Mouse (Mus musculus) heart, postnatal 0 days (tissue): ENCODE data around the gene Gmppa. TPM values are rescaled to one million over a fixed set of nuclear protein-coding genes. Genes with fewer than 3 reads are reported as not detected.

Source experiments
- ATAC-seq: fragments of 200-750 bp; cut with Nextera tagmentation; 2 replicates; pipeline ENCODE4 v1.8.0; 2017; ENCODE audit warnings: low read depth, moderate number of reproducible peaks, moderate library complexity; ENCODE audit not compliant: insufficient read depth
- DNase-seq: peaks from one replicate; pipeline ENCODE4 v3.0.0-alpha.2; 2016; ENCODE audit warnings: low spot score
- H3K27ac ChIP-seq: fragments of 300-500 bp; sonication (generic); 2 replicates; pipeline ENCODE4 v1.5.1; 2014; ENCODE audit warnings: low read depth, mild to moderate bottlenecking
- H3K27me3 ChIP-seq: fragments of 300-500 bp; sonication (generic); 2 replicates; pipeline ENCODE4 v1.6.1; 2014; ENCODE audit warnings: low read length, mixed read lengths; ENCODE audit not compliant: control insufficient read depth, insufficient read depth
- H3K36me3 ChIP-seq: fragments of 300-500 bp; sonication (generic); replicated peaks from 2 replicates; pipeline ENCODE4 v1.6.1; 2014; ENCODE audit warnings: low read length, mixed read lengths; ENCODE audit not compliant: control insufficient read depth, insufficient read depth
- H3K4me1 ChIP-seq: fragments of 300-500 bp; sonication (generic); 2 replicates; pipeline ENCODE4 v1.6.1; 2014; ENCODE audit warnings: antibody characterized with exemption; ENCODE audit not compliant: control insufficient read depth, insufficient read depth
- H3K4me2 ChIP-seq: fragments of 300-500 bp; sonication (generic); 2 replicates; pipeline ENCODE4 v1.6.1; 2014; ENCODE audit warnings: low read depth, mild to moderate bottlenecking, low read length, moderate library complexity
- H3K4me3 ChIP-seq: fragments of 300-500 bp; sonication (generic); 2 replicates; pipeline ENCODE4 v1.5.1; 2014; ENCODE audit warnings: low read depth, low read length
- H3K9ac ChIP-seq: fragments of 300-500 bp; sonication (generic); replicated peaks from 2 replicates; pipeline ENCODE4 v1.6.1; 2014; ENCODE audit warnings: low read depth, low read length, mixed read lengths
- H3K9me3 ChIP-seq: fragments of 300-500 bp; sonication (generic); replicated peaks from 2 replicates; pipeline ENCODE4 v1.6.1; 2016; ENCODE audit warnings: low read length; ENCODE audit not compliant: control insufficient read depth
- CTCF ChIP-seq: IDR thresholded peaks from 2 replicates; pipeline ENCODE4 v1.5.1; 2016; ENCODE audit warnings: antibody characterized with exemption, control low read depth, low read depth
- EP300 ChIP-seq: IDR thresholded peaks from 2 replicates; pipeline ENCODE4 v1.6.1; 2016; ENCODE audit warnings: antibody characterized with exemption, low read depth
- WGBS: fragments of 180-500 bp; shearing (Covaris S2); extraction: QIAGEN DNeasy Blood & Tissue Kit; methylation state at CpG from one replicate; pipeline ENCODE4 v1.1.7; 2014; 5-methylcytosine and 5-hydroxymethylcytosine counted together
- polyA plus RNA-seq: library from polyadenylated mRNA; unstranded; fragments of >200 nt; fragmentation: Nextera tagmentation; extraction: Ambion mirVana; gene quantifications from 2 replicates; pipeline ENCODE4 v1.2.1, GENCODE M21; 2015
- total RNA-seq: library from RNA; depleted of rRNA; stranded (reverse); fragments of >200 nt; gene quantifications from 2 replicates; pipeline ENCODE4 v1.2.3, GENCODE M21; 2014; ENCODE audit warnings: low replicate concordance; rRNA removed

Gmppa gene
- total and polyA plus RNA-seq, 2 experiments from 2014 or later, result 47.4 to 85.2 TPM

DNA sequence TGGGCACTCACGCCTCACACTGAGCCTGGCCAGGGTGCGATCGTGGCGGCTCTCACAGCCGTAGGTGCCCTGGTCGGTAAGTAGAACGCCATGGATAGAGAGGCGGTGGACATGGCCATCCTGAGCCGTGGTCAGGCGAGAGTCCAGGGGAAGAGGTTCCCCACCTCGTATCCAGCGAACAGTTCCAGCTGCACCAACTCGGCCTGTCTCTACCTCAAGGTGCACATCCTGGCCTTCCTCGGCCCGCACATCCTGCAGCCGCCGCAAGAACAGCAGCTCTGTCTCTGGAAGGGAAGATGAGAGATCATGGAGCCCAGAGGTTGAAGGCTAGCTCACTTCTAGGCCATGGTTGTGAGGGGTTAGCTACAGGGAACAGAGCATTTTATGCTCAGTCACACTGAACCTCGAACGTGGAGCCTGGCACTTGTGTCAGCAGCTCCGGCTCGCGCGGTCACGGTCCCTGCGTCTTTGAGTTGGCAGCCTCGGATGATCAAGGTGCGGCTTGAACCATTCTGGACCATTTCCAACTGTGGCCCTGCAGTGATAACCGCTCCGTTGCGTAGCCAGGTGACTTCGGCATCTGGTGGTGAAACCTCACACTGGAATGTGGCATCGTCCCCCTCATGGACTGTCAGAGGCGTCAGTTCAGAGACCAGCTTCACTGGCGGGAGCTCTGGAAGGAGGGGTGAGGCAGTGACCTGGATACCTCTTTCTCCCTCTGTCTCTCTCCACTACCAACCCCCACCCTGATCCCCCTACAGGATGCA, 55.2 kb downstream of the Gmppa start:
- 85% methylated on average over 34 of the region's 34 CpGs for WGBS
- TF ChIP-seq CTCF, result no peak
- TF ChIP-seq EP300, result no peak
- DNase-seq, result no peak

DNA sequence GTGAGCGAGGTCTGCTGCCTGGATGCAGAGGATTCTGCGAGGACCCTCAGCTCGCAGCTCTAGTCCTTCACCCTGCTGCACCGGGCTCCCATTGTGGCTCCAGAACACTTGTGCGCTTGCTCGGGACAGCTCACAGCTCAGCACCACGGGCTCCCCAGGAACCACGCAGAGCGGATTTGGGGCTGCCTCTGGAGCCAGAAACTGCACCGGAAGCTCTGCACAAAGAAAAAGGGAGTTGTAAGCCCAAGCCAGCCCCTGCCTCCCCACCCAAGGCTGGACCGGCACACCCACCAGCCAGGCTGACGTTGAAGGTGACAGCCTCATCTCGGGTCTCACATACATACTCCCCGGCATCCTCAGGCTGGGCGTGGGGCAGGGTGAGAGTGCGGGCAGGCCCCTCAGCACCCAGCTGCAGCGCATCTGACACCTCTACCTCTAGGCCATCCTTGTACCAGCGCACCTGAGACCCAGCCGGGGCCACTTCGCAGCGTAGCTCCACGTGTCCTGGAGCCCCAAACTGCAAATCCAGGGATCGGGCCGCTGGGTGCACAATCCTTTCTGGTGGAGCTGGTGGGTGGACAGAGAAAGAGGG, 56.9 kb downstream of the Gmppa start:
- no peak overlapping the region for H3K4me2 ChIP-seq
- H3K9ac ChIP-seq, result no peak overlapping the region
- no peak for DNase-seq
- no peak for ATAC-seq
- WGBS, result 66% methylated on average over 24 of the region's 24 CpGs
- TF ChIP-seq EP300 (no peak), CTCF (no peak)
- H3K4me3 ChIP-seq, result no peak overlapping the region
- H3K36me3 ChIP-seq, result peaks cover 82% of the 10 kb centered on the region
- H3K4me1 ChIP-seq, result 0 out of 2 replicates have a peak, but pooled peaks cover 6% of the 10 kb centered on the region
- no peak overlapping the region for H3K27ac ChIP-seq
- no peaks in the 10 kb centered on the region for H3K9me3 ChIP-seq
- H3K27me3 ChIP-seq, result peaks cover 10% of the 10 kb centered on the region; the same call in 1 of the 2 replicates

More for the DNA sequence above, 55.2 kb downstream of the Gmppa start:
- Histone ChIP-seq H3K27me3 (peaks cover 23% of the 10 kb centered on the region), H3K27ac (no peak overlapping the region), H3K4me3 (no peak overlapping the region), H3K9me3 (no peaks in the 10 kb centered on the region), H3K36me3 (peaks cover 76% of the 10 kb centered on the region), H3K4me1 (0 out of 2 replicates have a peak, but pooled peaks cover 6% of the 10 kb centered on the region), H3K4me2 (no peak overlapping the region), H3K9ac (no peak overlapping the region)
- no peak for ATAC-seq

Other genes with a start within 250 kb of the Gmppa start
- gene Ankzf1, start 243.8 kb upstream of the Gmppa start, total RNA-seq, result 19.4 and 20.6 TPM in 2 replicates
- 11.6 and 14.5 TPM in 2 replicates for gene Ankzf1, start 243.8 kb upstream of the Gmppa start, polyA plus RNA-seq
- gene Atg9a, start 243.7 kb upstream of the Gmppa start, total RNA-seq, result 64.2 and 99.6 TPM in 2 replicates
- 28.5 and 29.6 TPM in 2 replicates for gene Atg9a, start 243.7 kb upstream of the Gmppa start, polyA plus RNA-seq
- 9.8 and 11.3 TPM in 2 replicates for gene Glb1l, start 225.1 kb upstream of the Gmppa start, total RNA-seq
- gene Glb1l, start 225.1 kb upstream of the Gmppa start, polyA plus RNA-seq, result 3.6 and 3.8 TPM in 2 replicates
- 75.9 and 90.1 TPM in 2 replicates for gene Stk16, start 225.1 kb upstream of the Gmppa start, total RNA-seq
- 57.4 and 62.5 TPM in 2 replicates for gene Stk16, start 225.1 kb upstream of the Gmppa start, polyA plus RNA-seq
- 179 and 227 TPM in 2 replicates for gene Tuba4a, start 216.1 kb upstream of the Gmppa start, total RNA-seq
- 114 and 142 TPM in 2 replicates for gene Tuba4a, start 216.1 kb upstream of the Gmppa start, polyA plus RNA-seq
- not detected in 2 replicates for gene A630095N17Rik, start 203.8 kb upstream of the Gmppa start, total RNA-seq
- gene A630095N17Rik, start 203.8 kb upstream of the Gmppa start, polyA plus RNA-seq, result not detected in 2 replicates
- gene Dnajb2, start 199.5 kb upstream of the Gmppa start, total RNA-seq, result 25.1 and 35.0 TPM in 2 replicates
- 34.9 and 36.7 TPM in 2 replicates for gene Dnajb2, start 199.5 kb upstream of the Gmppa start, polyA plus RNA-seq
- 0.04 and 0.15 TPM in 2 replicates for gene Ptprn, start 171.4 kb upstream of the Gmppa start, total RNA-seq
- gene Ptprn, start 171.4 kb upstream of the Gmppa start, polyA plus RNA-seq, result 0.16 and 0.26 TPM in 2 replicates
- gene Resp18, start 157.5 kb upstream of the Gmppa start, total RNA-seq, result not detected in 2 replicates
- 0.48 TPM in 1 of 2 replicates, not detected in the other for gene Resp18, start 157.5 kb upstream of the Gmppa start, polyA plus RNA-seq
- 202 and 236 TPM in 2 replicates for gene Dnpep, start 117.9 kb upstream of the Gmppa start, total RNA-seq
- 147 TPM in 2 replicates for gene Dnpep, start 117.9 kb upstream of the Gmppa start, polyA plus RNA-seq
- gene Des, start 75.6 kb upstream of the Gmppa start, total RNA-seq, result 983 and 1,187 TPM in 2 replicates
- 601 and 639 TPM in 2 replicates for gene Des, start 75.6 kb upstream of the Gmppa start, polyA plus RNA-seq
- gene Speg, start 60.6 kb upstream of the Gmppa start, total RNA-seq, result 95.0 and 105 TPM in 2 replicates
- gene Speg, start 60.6 kb upstream of the Gmppa start, polyA plus RNA-seq, result 26.8 and 30.2 TPM in 2 replicates
- gene Asic4, start 14.5 kb downstream of the Gmppa start, total RNA-seq, result not detected in 2 replicates
- gene Asic4, start 14.5 kb downstream of the Gmppa start, polyA plus RNA-seq, result 0.04 and 0.07 TPM in 2 replicates
- 47.7 and 53.3 TPM in 2 replicates for gene Chpf, start 43.4 kb downstream of the Gmppa start, total RNA-seq
- 19.1 and 19.3 TPM in 2 replicates for gene Chpf, start 43.4 kb downstream of the Gmppa start, polyA plus RNA-seq
- gene Tmem198, start 43.6 kb downstream of the Gmppa start, total RNA-seq, result not detected in 2 replicates
- gene Tmem198, start 43.6 kb downstream of the Gmppa start, polyA plus RNA-seq, result 0.61 and 0.81 TPM in 2 replicates
- 293 and 367 TPM in 2 replicates for gene Obsl1, start 70.5 kb downstream of the Gmppa start, total RNA-seq
- gene Obsl1, start 70.5 kb downstream of the Gmppa start, polyA plus RNA-seq, result 45.8 and 46.8 TPM in 2 replicates
- 5.7 and 8.2 TPM in 2 replicates for gene Inha, start 71.1 kb downstream of the Gmppa start, total RNA-seq
- gene Inha, start 71.1 kb downstream of the Gmppa start, polyA plus RNA-seq, result 6.4 and 7.3 TPM in 2 replicates
- 16.4 and 18.4 TPM in 2 replicates for gene Stk11ip, start 85.6 kb downstream of the Gmppa start, total RNA-seq
- 7.3 and 8.3 TPM in 2 replicates for gene Stk11ip, start 85.6 kb downstream of the Gmppa start, polyA plus RNA-seq
- gene Slc4a3, start 110.3 kb downstream of the Gmppa start, total RNA-seq, result 114 and 136 TPM in 2 replicates
- 44.7 and 49.9 TPM in 2 replicates for gene Slc4a3, start 110.3 kb downstream of the Gmppa start, polyA plus RNA-seq